Mouse (Mus musculus) embryonic facial prominence, embryonic 10.5 days (tissue): Measurements from ENCODE around the gene Ptpdc1. TPM values are rescaled to one million over a fixed set of nuclear protein-coding genes. Genes with fewer than 3 reads are reported as not detected.
A peak's percentile ranks its signal among the peaks of the same experiment; 100 is the strongest.

Experiments
- DNase-seq: peaks from one replicate; pipeline ENCODE4 v3.0.0-alpha.2; 2017; ENCODE audit warnings: low spot score
- H3K27ac ChIP-seq: fragments of 300-500 bp; sonication (generic); replicated peaks from 2 replicates; pipeline ENCODE4 v1.5.1; 2016; ENCODE audit warnings: mild to moderate bottlenecking
- H3K27me3 ChIP-seq: fragments of 300-500 bp; sonication (generic); replicated peaks from 2 replicates; pipeline ENCODE4 v1.6.1; 2016; ENCODE audit warnings: low read depth, mild to moderate bottlenecking; ENCODE audit not compliant: poor library complexity, severe bottlenecking
- H3K36me3 ChIP-seq: fragments of 300-500 bp; sonication (generic); replicated peaks from 2 replicates; pipeline ENCODE4 v1.6.1; 2016; ENCODE audit warnings: mild to moderate bottlenecking, moderate library complexity
- H3K4me1 ChIP-seq: fragments of 300-500 bp; sonication (generic); 2 replicates; pipeline ENCODE4 v1.6.1; 2016
- H3K4me3 ChIP-seq: fragments of 300-500 bp; sonication (generic); 2 replicates; pipeline ENCODE4 v1.5.1; 2016; ENCODE audit warnings: mild to moderate bottlenecking, moderate library complexity
- H3K9me3 ChIP-seq: fragments of 300-500 bp; sonication (generic); 2 replicates; pipeline ENCODE4 v1.6.1; 2016; ENCODE audit warnings: mild to moderate bottlenecking
- WGBS: fragments of 180-500 bp; shearing (Covaris S2); methylation state at CpG from one replicate; pipeline ENCODE4 v1.1.7; 2016; 5-methylcytosine and 5-hydroxymethylcytosine counted together
- polyA plus RNA-seq: library from polyadenylated mRNA; unstranded; fragments of >200 nt; fragmentation: Nextera tagmentation; extraction: Ambion mirVana; gene quantifications from 2 replicates; pipeline ENCODE4 v1.2.1, GENCODE M21; 2016

Ptpdc1 gene
- polyA plus RNA-seq, 1 experiment from 2014 or later = 10.5 TPM

GRCm38 (mm10) chr13:48662431-48663143 lies 37.1 kb upstream of the Ptpdc1 start, which contains the start of gene Barx1:
Gene Barx1, plus strand, starts transcription at chr13:48662998.
- Histone ChIP-seq H3K27me3 (peaks cover 100% of the 10 kb centered on the region), H3K36me3 (no peaks in the 10 kb centered on the region), H3K4me1 (peaks cover 78% of the 10 kb centered on the region), H3K4me3 (peak within 1 kb of the TSS; percentile 67), H3K27ac (peak within 1 kb of the TSS; percentile 88), H3K9me3 (no peaks in the 10 kb centered on the region)
- 1% methylated on average over 73 of the region's 73 CpGs for WGBS
- DNase-seq = peak; percentile 82

- H3K4me1 ChIP-seq = peaks cover 78% of the 10 kb centered on the region
- WGBS = 5% methylated on average over 1 of the region's 1 CpGs
- no peaks in the 10 kb centered on the region for H3K9me3 ChIP-seq
- H3K27me3 ChIP-seq = peaks cover 100% of the 10 kb centered on the region
- no peak for DNase-seq
- peak overlapping the region; percentile 67 for H3K4me3 ChIP-seq
- no peak overlapping the region for H3K27ac ChIP-seq
- no peaks in the 10 kb centered on the region for H3K36me3 ChIP-seq
Observed at GRCm38 (mm10) chr13:48661561-48661960, 36.1 kb upstream of the Ptpdc1 start.

DNA sequence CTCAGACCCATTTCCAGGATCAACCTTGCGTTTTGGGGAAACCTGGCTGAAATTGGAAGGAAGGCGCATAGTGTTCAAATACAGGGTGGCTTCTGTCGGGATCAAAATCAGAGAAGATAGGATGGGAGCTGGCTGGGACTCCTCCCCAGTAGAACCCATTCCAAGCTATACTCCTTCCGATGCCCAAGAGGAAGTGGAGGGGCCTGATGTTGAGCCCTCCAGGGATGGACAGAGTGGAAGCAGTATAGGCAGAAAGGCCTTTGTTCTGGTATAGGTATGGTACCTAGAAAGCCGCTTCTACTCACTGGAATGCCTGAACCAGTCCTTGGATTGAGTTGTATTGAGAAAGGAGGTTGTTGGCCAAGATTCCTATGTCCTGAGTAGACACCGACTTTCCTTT lies 35.3 kb upstream of the Ptpdc1 start:
- Histone ChIP-seq H3K36me3 (no peaks in the 10 kb centered on the region), H3K27me3 (peaks cover 100% of the 10 kb centered on the region), H3K4me3 (peak overlapping the region; percentile 67; the same call in 1 of the 2 replicates), H3K4me1 (peaks cover 76% of the 10 kb centered on the region), H3K27ac (no peak overlapping the region), H3K9me3 (no peaks in the 10 kb centered on the region)
- 9% methylated on average over 6 of the region's 6 CpGs for WGBS
- peak; percentile 18 for DNase-seq

DNA sequence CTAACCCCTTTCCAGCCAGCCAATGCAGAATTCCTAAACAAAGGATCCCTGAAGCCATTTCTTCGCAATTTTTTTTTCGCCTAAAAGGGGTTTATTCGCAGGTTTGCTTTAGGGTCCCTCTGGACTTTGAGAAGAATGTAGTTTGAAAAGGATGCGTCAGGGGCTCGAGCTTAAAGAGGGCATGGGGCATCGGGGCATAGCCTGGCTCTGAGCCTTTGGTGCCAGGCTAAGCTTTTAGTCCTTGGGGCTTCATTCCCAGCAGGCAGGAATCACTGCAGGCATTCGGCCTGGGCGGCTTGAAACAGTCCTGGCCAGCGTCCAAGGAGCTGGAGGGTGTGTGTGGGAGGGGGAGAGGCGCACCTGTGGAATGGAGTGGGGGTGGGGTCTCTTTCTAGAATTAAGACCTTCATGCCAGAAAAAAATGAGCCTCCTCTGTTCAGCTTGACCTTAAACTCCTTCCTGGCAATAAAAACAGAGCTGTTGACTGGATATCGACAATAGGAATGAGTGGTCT lies 34.8 kb upstream of the Ptpdc1 start:
- Histone ChIP-seq H3K4me3 (peak overlapping the region; percentile 49), H3K27ac (peak overlapping the region; percentile 70; the same call in 1 of the 2 replicates)
- 4% methylated on average over 11 of the region's 11 CpGs for WGBS

GRCm38 (mm10) chr13:48659254-48660220 lies 34.1 kb upstream of the Ptpdc1 start:
- Histone ChIP-seq H3K36me3 (no peaks in the 10 kb centered on the region), H3K9me3 (no peaks in the 10 kb centered on the region), H3K4me3 (peak overlapping the region; percentile 49), H3K4me1 (peaks cover 70% of the 10 kb centered on the region), H3K27ac (peak overlapping the region; percentile 70), H3K27me3 (peaks cover 100% of the 10 kb centered on the region)
- peak; percentile 67 for DNase-seq
- under 1% methylated on average over 38 of the region's 38 CpGs for WGBS

More for the DNA sequence above, 34.8 kb upstream of the Ptpdc1 start:
- Histone ChIP-seq H3K9me3 (no peaks in the 10 kb centered on the region), H3K4me1 (peaks cover 75% of the 10 kb centered on the region), H3K27me3 (peaks cover 100% of the 10 kb centered on the region), H3K36me3 (no peaks in the 10 kb centered on the region)
- peak; percentile 40 for DNase-seq

- H3K36me3 ChIP-seq = no peaks in the 10 kb centered on the region
- H3K27me3 ChIP-seq = peaks cover 97% of the 10 kb centered on the region
- H3K4me1 ChIP-seq = peaks cover 66% of the 10 kb centered on the region
- H3K27ac ChIP-seq = peak overlapping the region; percentile 70; the same call in 1 of the 2 replicates
- peak; percentile 58 for DNase-seq
- H3K4me3 ChIP-seq = peak overlapping the region; percentile 49
- H3K9me3 ChIP-seq = no peaks in the 10 kb centered on the region
- under 1% methylated on average over 33 of the region's 33 CpGs for WGBS
Observed at GRCm38 (mm10) chr13:48658588-48659253, 33.3 kb upstream of the Ptpdc1 start.

GRCm38 (mm10) chr13:48657791-48658190 lies 32.3 kb upstream of the Ptpdc1 start:
- H3K36me3 ChIP-seq = no peaks in the 10 kb centered on the region
- no peak overlapping the region for H3K4me3 ChIP-seq
- DNase-seq = peak; percentile 32
- 2% methylated on average over 9 of the region's 9 CpGs for WGBS
- H3K27ac ChIP-seq = no peak overlapping the region
- peaks cover 97% of the 10 kb centered on the region for H3K27me3 ChIP-seq
- no peaks in the 10 kb centered on the region for H3K9me3 ChIP-seq
- H3K4me1 ChIP-seq = peaks cover 60% of the 10 kb centered on the region

- H3K27ac ChIP-seq = no peak overlapping the region
- no peaks in the 10 kb centered on the region for H3K36me3 ChIP-seq
- peaks cover 48% of the 10 kb centered on the region for H3K4me1 ChIP-seq
- peaks cover 89% of the 10 kb centered on the region for H3K27me3 ChIP-seq
- WGBS = 1% methylated on average over 8 of the region's 8 CpGs
- peak; percentile 72 for DNase-seq
- no peaks in the 10 kb centered on the region for H3K9me3 ChIP-seq
- H3K4me3 ChIP-seq = 0 out of 2 replicates have a peak overlapping the region, but pooled peaks have one; percentile 4
Observed at GRCm38 (mm10) chr13:48655637-48656036, 30.2 kb upstream of the Ptpdc1 start.

- WGBS = 9% methylated on average over 14 of the region's 14 CpGs
- H3K9me3 ChIP-seq = no peaks in the 10 kb centered on the region
- peaks cover 73% of the 10 kb centered on the region for H3K27me3 ChIP-seq
- DNase-seq = peak; percentile 82
- no peak overlapping the region for H3K4me3 ChIP-seq
- H3K36me3 ChIP-seq = no peaks in the 10 kb centered on the region
- no peak overlapping the region for H3K27ac ChIP-seq
- peaks cover 33% of the 10 kb centered on the region for H3K4me1 ChIP-seq
Observed at GRCm38 (mm10) chr13:48653788-48654770, 28.6 kb upstream of the Ptpdc1 start.

DNA sequence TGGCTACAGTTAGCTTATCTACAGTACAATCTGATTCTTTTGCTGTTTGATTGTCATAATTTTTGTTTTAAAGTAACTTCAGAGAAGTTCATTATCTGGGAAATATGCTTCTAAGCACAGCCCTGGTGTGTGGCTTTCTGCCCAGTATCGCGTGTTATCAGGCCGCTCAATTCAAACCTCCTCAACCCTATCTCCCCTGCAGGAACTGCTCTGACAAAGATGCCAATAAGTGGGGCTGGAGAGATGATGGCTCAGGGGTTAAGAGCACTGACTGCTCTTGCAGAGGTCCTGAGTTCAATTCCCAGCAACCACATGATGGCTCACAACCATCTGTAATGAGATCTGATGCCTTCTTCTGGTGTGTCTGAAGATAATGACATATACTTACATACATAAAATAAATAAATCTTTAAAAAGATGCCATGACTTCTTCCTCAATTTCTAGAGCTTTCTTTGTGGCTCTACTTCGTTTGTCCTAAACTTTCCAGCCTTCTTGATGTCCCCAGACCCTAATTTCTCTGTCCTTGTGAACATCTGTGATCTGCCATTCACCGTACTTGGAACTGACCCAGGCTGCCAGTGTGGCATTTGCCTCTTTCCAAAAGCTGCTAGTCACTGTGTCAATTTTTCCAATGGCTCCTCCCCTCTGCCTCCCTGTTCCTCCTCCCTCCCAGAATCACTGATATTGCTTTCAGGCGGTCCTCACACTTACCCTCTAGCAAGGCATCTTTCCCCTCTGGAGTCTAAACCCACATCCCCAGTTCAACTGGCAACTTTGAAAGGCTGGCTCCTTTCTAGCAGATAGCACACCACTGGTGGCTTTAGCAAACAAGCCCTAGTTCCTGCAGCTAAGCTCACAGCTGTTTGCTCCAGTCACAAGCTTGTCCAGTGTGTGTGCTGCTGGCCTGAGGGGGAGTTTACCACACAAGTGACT lies 25.9 kb upstream of the Ptpdc1 start:
- peaks cover 21% of the 10 kb centered on the region for H3K4me1 ChIP-seq
- H3K9me3 ChIP-seq = no peaks in the 10 kb centered on the region
- no peaks in the 10 kb centered on the region for H3K36me3 ChIP-seq
- peaks cover 47% of the 10 kb centered on the region for H3K27me3 ChIP-seq
- 68% methylated on average over 6 of the region's 6 CpGs for WGBS
- H3K27ac ChIP-seq = no peak overlapping the region
- H3K4me3 ChIP-seq = no peak overlapping the region
- no peak for DNase-seq
